Mouse (Mus musculus): Measurements from ENCODE around the gene Rdh11. TPM values are rescaled to one million over a fixed set of nuclear protein-coding genes. Genes with fewer than 3 reads are reported as not detected.

The Rdh11 gene
- total RNA-seq, 2 experiments from 2014 or later, result 14.4 to 21.7 TPM

- ATAC-seq (replicated peaks; ENCODE audit: poor library complexity), result peak; percentile 60; the same call in 1 of the 2 replicates
Measured at GRCm38 (mm10) chr12:79140811-79141210, 51.3 kb downstream of the Rdh11 start.

GRCm38 (mm10) chr12:79139417-79139816, 52.7 kb downstream of the Rdh11 start:
- ATAC-seq (replicated peaks; ENCODE audit: poor library complexity), result no peak

GRCm38 (mm10) chr12:79138999-79139398, 53.1 kb downstream of the Rdh11 start:
- no peak for ATAC-seq (replicated peaks; ENCODE audit: poor library complexity)

- ATAC-seq (replicated peaks; ENCODE audit: poor library complexity), result no peak
Measured at GRCm38 (mm10) chr12:79136949-79137348, 55.1 kb downstream of the Rdh11 start.

GRCm38 (mm10) chr12:79135105-79135504, 57.0 kb downstream of the Rdh11 start:
- ATAC-seq (replicated peaks; ENCODE audit: poor library complexity), result no peak

- ATAC-seq (replicated peaks; ENCODE audit: poor library complexity), result no peak
Measured at GRCm38 (mm10) chr12:79134676-79135075, 57.4 kb downstream of the Rdh11 start.

- peak; percentile 82 for ATAC-seq (replicated peaks; ENCODE audit: poor library complexity)
Measured at GRCm38 (mm10) chr12:79131706-79132460, 60.2 kb downstream of the Rdh11 start.

GRCm38 (mm10) chr12:79131178-79131675, 60.9 kb downstream of the Rdh11 start:
- ATAC-seq (replicated peaks; ENCODE audit: poor library complexity), result no peak

GRCm38 (mm10) chr12:79130299-79131177, 61.6 kb downstream of the Rdh11 start, which contains the start of gene Arg2:
Gene Arg2 (plus strand): TSS chr12:79130777.
- ATAC-seq (replicated peaks; ENCODE audit: poor library complexity), result peak; percentile 90

Other genes starting within 250 kb of the Rdh11 start
- gene Tmem229b, start 184.7 kb downstream of the Rdh11 start, total RNA-seq (2015), result 73.3 and 75.4 TPM in 2 replicates
- 84.1 and 102 TPM in 2 replicates for gene Tmem229b, start 184.7 kb downstream of the Rdh11 start, total RNA-seq (2017)
- 0.22 and 0.25 TPM in 2 replicates for gene Plekhh1, start 163.1 kb downstream of the Rdh11 start, total RNA-seq (2015)
- gene Plekhh1, start 163.1 kb downstream of the Rdh11 start, total RNA-seq (2017), result 0.24 and 0.25 TPM in 2 replicates
- 17.1 and 18.2 TPM in 2 replicates for gene Pigh, start 102.6 kb downstream of the Rdh11 start, total RNA-seq (2015)
- 13.2 and 15.8 TPM in 2 replicates for gene Pigh, start 102.6 kb downstream of the Rdh11 start, total RNA-seq (2017)
- 0.54 and 0.93 TPM in 2 replicates for gene Arg2, start 61.5 kb downstream of the Rdh11 start, total RNA-seq (2015)
- 0.04 and 0.34 TPM in 2 replicates for gene Arg2, start 61.5 kb downstream of the Rdh11 start, total RNA-seq (2017)
- gene Vti1b, start 19.6 kb downstream of the Rdh11 start, total RNA-seq (2015), result 16.5 and 19.2 TPM in 2 replicates
- 168 and 177 TPM in 2 replicates for gene Vti1b, start 19.6 kb downstream of the Rdh11 start, total RNA-seq (2017)
- gene Rdh12, start 16.6 kb upstream of the Rdh11 start, total RNA-seq (2015), result 7.0 and 9.1 TPM in 2 replicates
- gene Rdh12, start 16.6 kb upstream of the Rdh11 start, total RNA-seq (2017), result 7.1 and 10.5 TPM in 2 replicates
- gene Zfyve26, start 104.0 kb upstream of the Rdh11 start, total RNA-seq (2015), result 19.7 and 26.5 TPM in 2 replicates
- gene Zfyve26, start 104.0 kb upstream of the Rdh11 start, total RNA-seq (2017), result 15.8 and 17.4 TPM in 2 replicates
- gene Rad51b, start 105.0 kb upstream of the Rdh11 start, total RNA-seq (2015), result 15.7 and 19.5 TPM in 2 replicates
- gene Rad51b, start 105.0 kb upstream of the Rdh11 start, total RNA-seq (2017), result 15.7 and 19.1 TPM in 2 replicates